ENCODE assay signal across 8 mouse cellular contexts in the genomic region with DNA sequence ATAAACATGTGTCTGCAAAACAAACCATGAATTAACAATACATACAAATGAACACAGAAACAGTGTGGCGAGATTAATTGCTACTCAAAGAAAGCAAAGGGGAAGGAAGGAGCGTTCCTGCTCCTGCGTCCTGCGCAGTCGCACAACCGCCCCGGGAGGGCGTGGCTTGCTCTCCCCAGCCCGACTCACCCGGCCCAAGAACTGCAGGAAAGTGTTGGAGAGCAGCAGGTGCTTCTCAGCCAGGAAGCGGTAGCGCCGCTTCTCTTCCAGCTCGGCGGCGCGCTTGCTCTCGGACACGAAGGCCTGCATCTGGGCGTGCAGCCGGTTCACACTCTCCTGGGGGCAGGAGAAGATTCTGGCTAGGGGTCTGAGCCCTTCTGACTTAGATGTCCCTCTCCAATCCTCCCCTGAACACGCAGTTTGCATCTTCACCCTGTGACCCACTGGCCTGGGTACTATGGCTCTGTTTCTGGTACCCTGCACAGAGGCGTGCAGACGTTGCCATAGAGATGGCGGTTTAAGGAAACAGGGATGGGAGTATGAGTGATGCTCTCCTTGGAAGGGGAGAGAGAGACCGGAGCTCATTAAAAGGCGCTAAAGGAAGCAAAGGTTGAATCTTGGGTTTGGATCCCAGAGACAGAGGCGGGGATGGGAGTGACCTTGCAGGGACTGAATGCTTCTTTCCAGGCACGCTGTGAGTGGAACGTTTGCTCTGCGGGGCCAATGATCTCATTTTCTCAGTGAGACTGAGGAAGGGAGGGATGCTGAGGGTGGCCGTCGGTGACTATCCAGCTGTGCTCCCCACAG. TPM values are rescaled to one million over a fixed set of nuclear protein-coding genes. Genes with fewer than 3 reads are reported as not detected.
DNase-seq lines count a peak whose midpoint lies in the region; ATAC-seq lines count a peak whose summit lies in the region.

No protein-coding gene starts in this region.

- H3K4me3 ChIP-seq in heart, embryonic 16.5 days (ENCODE audit: low read length): peak overlapping the region; percentile 51

- peak overlapping the region; percentile 59; the same call in 1 of the 2 replicates for H3K27ac ChIP-seq in heart, embryonic 16.5 days (ENCODE audit: low read length)

- peaks cover 10% of the 10 kb centered on the region for H3K4me1 ChIP-seq in heart, embryonic 16.5 days (ENCODE audit: control insufficient read depth, insufficient read depth, low read length)

- no peaks in the 10 kb centered on the region for H3K36me3 ChIP-seq in heart, embryonic 16.5 days (ENCODE audit: control insufficient read depth, insufficient read depth)

- peaks cover 4% of the 10 kb centered on the region; the same call in 1 of the 2 replicates for H3K27me3 ChIP-seq in heart, embryonic 16.5 days (ENCODE audit: control insufficient read depth, insufficient read depth, low read length)

- peak overlapping the region; percentile 85 for H3K4me2 ChIP-seq in heart, embryonic 16.5 days (ENCODE audit: low read depth, low read length)

- no peaks in the 10 kb centered on the region for H3K9me3 ChIP-seq in heart, embryonic 16.5 days (replicated peaks; ENCODE audit: control insufficient read depth, low read length)

- peak; percentile 77 for ATAC-seq in heart, embryonic 16.5 days (replicated peaks; ENCODE audit: extremely low read depth, insufficient read depth, low FRiP score)

- WGBS in heart, embryonic 16.5 days: 2% methylated on average over 33 of the region's 33 CpGs

- peak overlapping the region; percentile 70 for H3K9ac ChIP-seq in heart, embryonic 16.5 days (ENCODE audit: low read length)

- peak; percentile 69 to 78 for DNase-seq in CD8-positive naive resting alpha-beta T cell, adult 2 months (ENCODE audit: low read depth in 2 of 2, low spot score in 2 of 2)
- DNase-seq in WW6 (ENCODE audit: low read depth, low spot score) (peak; percentile 58), adipocyte (ENCODE audit: low spot score) (no peak)
- peak; percentile 20 for DNase-seq in fibroblast of lung, adult 2 months (ENCODE audit: low read depth)
- DNase-seq in kidney, postnatal 25 days: peak; percentile 62 to 76
- DNase-seq in lung, postnatal 36 days: peak; percentile 90
- peak; percentile 54 for DNase-seq in right cerebral cortex, postnatal 14 days

RNA-seq across cellular contexts. Expression of a gene that starts 14.8 kb away (rescaled TPM):
- polyA plus RNA-seq in heart, embryonic 16.5 days (2015; fragmentation: Nextera tagmentation; extraction: Ambion mirVana): 14.2 and 17.3 TPM in 2 replicates

RNA-seq across cellular contexts. Expression of a gene that starts 16.0 kb away (rescaled TPM):
- polyA plus RNA-seq in heart, embryonic 16.5 days (2015; fragmentation: Nextera tagmentation; extraction: Ambion mirVana): 0.47 and 0.95 TPM in 2 replicates

RNA-seq across cellular contexts. Expression of a gene that starts 41.3 kb away (rescaled TPM):
- 0.63 and 0.67 TPM in 2 replicates for polyA plus RNA-seq in heart, embryonic 16.5 days (2015; fragmentation: Nextera tagmentation; extraction: Ambion mirVana)

RNA-seq across cellular contexts. Expression of a gene that starts 41.5 kb away (rescaled TPM):
- 36.5 and 37.9 TPM in 2 replicates for polyA plus RNA-seq in heart, embryonic 16.5 days (2015; fragmentation: Nextera tagmentation; extraction: Ambion mirVana)

RNA-seq across cellular contexts. Expression of a gene that starts 57.7 kb away (rescaled TPM):
- 12.1 and 13.7 TPM in 2 replicates for polyA plus RNA-seq in heart, embryonic 16.5 days (2015; fragmentation: Nextera tagmentation; extraction: Ambion mirVana)
